Mouse (Mus musculus): ENCODE data around the gene Cacna2d3. TPM values are rescaled to one million over a fixed set of nuclear protein-coding genes. Genes with fewer than 3 reads are reported as not detected.
A peak's percentile ranks its signal among the peaks of the same experiment; 100 is the strongest.

The Cacna2d3 gene
- polyA plus RNA-seq, 1 experiment from 2014 or later, result 14.8 TPM

DNA sequence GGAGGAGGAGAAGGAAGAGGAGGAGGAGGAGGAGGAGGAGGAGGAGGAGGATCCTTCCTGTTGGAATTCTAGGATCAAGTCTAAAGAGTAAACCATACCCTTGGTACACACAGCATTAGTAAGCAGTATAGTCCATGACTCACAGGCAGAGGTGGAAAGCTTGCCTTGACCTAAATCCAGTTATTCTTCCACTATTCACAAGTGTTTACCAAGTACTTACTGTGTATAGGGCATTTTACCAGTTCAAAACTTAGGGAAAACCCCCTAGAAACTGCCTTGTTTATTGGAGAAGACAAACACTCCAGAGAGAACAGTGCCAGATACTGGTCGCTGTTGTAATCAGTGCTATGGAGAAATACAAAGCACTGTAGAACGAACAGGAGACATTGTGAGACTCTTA is 443.3 kb downstream of the Cacna2d3 start:
- Histone ChIP-seq H3K27ac (no peak overlapping the region), H3K36me3 (no peaks in the 10 kb centered on the region), H3K4me3 (no peak overlapping the region), H3K27me3 (no peaks in the 10 kb centered on the region), H3K4me1 (no peaks in the 10 kb centered on the region), H3K9me3 (no peaks in the 10 kb centered on the region), H3K4me2 (replicated peaks) (no peak overlapping the region), H3K9ac (no peak overlapping the region)
- WGBS, result 88% methylated on average over 2 of the region's 2 CpGs
- ATAC-seq (ENCODE audit: insufficient number of reproducible peaks, insufficient read depth, low FRiP score, low TSS enrichment), result no peak

DNA sequence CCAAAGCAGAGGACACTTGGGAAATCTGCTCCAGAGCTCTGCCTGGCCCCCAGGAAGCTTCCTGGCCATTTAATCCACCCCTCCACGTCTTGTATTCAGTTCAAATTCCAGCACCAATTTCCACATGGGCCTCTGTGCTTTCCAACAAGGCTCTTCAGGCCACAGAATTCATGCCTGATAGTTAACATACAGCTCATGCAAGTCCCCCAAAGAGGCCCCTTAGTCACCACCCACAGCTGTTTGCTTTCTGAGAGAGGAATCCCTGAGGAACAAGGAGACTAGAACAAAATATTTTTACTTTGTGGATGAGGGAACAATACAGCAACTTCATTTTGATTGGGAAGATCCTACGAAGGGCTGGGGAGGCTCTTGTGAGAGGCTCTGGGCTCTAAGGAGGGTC is 444.0 kb downstream of the Cacna2d3 start:
- no peak overlapping the region for H3K27ac ChIP-seq
- 57% methylated on average over 2 of the region's 2 CpGs for WGBS
- H3K4me1 ChIP-seq, result no peaks in the 10 kb centered on the region

DNA sequence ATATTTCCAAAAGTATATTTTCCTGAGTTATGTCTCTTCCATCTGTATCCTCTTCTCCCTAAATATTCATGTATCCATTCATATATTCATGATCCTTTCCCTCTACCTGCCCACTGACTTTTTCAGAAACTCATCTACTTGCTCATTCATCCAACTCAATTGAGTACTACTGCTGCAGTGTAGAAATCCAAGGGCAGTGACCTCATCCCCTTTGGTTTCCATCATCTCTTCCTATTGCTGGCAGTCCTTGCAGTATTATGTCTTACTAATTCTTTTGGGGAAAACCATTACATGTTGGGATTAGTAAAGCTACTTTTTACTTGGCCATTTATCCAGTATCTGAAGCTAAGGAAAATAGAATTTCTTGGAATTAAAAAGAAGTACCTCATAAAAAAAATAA is 447.8 kb downstream of the Cacna2d3 start:
- H3K27me3 ChIP-seq, result no peaks in the 10 kb centered on the region
- no peak overlapping the region for H3K4me3 ChIP-seq
- ATAC-seq (ENCODE audit: insufficient number of reproducible peaks, insufficient read depth, low FRiP score, low TSS enrichment), result no peak
- no peaks in the 10 kb centered on the region for H3K9me3 ChIP-seq
- no peak overlapping the region for H3K27ac ChIP-seq
- H3K36me3 ChIP-seq, result no peaks in the 10 kb centered on the region
- no peak overlapping the region for H3K9ac ChIP-seq
- H3K4me1 ChIP-seq, result 0 out of 2 replicates have a peak, but pooled peaks cover 5% of the 10 kb centered on the region
- H3K4me2 ChIP-seq (replicated peaks), result no peak overlapping the region

More for the DNA sequence above, 444.0 kb downstream of the Cacna2d3 start:
- H3K4me2 ChIP-seq (replicated peaks), result no peak overlapping the region
- ATAC-seq (ENCODE audit: insufficient number of reproducible peaks, insufficient read depth, low FRiP score, low TSS enrichment), result no peak
- no peak overlapping the region for H3K4me3 ChIP-seq
- H3K9me3 ChIP-seq, result no peaks in the 10 kb centered on the region
- no peak overlapping the region for H3K9ac ChIP-seq
- H3K36me3 ChIP-seq, result no peaks in the 10 kb centered on the region
- H3K27me3 ChIP-seq, result no peaks in the 10 kb centered on the region

DNA sequence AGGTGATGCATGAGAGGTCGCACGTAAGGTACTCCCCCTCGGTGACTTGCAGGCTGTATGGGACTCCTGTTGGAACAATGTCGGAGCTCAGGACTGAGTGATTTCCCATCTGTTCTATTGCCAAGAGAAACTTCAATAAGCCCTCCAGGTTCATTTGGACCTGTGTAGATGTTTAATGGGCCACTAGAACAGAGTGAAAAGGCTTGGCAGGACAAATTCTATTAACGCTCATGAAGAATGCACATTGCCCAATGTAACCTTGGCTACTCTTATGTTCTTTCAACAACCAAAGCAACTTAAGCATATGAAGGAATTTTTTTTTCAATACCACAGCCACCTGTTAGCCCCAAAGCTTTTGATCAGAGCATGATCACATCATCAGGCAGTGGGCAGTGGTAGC is 451.1 kb downstream of the Cacna2d3 start:
- WGBS, result 92% methylated on average over 5 of the region's 5 CpGs
- Histone ChIP-seq H3K4me1 (0 out of 2 replicates have a peak, but pooled peaks cover 5% of the 10 kb centered on the region), H3K27ac (no peak overlapping the region), H3K9me3 (no peaks in the 10 kb centered on the region), H3K27me3 (no peaks in the 10 kb centered on the region), H3K36me3 (no peaks in the 10 kb centered on the region), H3K9ac (no peak overlapping the region), H3K4me2 (replicated peaks) (no peak overlapping the region), H3K4me3 (no peak overlapping the region)
- ATAC-seq (ENCODE audit: insufficient number of reproducible peaks, insufficient read depth, low FRiP score, low TSS enrichment), result no peak

DNA sequence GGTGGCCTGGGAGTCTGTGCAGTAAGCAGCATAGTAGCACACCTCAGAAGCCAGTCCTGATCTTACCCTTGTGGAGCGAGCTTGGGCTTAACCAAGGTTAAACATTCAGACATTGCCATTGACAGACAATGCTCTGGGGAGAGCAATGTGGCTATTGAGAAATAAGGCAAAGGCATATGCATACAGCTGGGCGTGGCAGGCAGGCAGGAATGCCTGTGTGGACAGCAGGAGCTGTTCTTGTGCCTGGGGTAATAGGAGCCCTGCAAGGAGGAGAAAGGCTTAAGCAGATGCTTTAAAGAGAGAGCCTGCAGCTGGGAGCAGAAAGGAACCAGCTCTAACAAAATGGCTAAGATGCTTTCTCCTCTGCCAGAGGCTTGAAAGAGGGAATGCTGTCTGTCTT is 451.8 kb downstream of the Cacna2d3 start:
- Histone ChIP-seq H3K27me3 (no peaks in the 10 kb centered on the region), H3K4me3 (no peak overlapping the region), H3K4me1 (0 out of 2 replicates have a peak, but pooled peaks cover 5% of the 10 kb centered on the region), H3K4me2 (replicated peaks) (no peak overlapping the region), H3K27ac (no peak overlapping the region), H3K36me3 (no peaks in the 10 kb centered on the region), H3K9ac (no peak overlapping the region), H3K9me3 (no peaks in the 10 kb centered on the region)
- no peak for ATAC-seq (ENCODE audit: insufficient number of reproducible peaks, insufficient read depth, low FRiP score, low TSS enrichment)
- 43% methylated on average over 2 of the region's 2 CpGs for WGBS

DNA sequence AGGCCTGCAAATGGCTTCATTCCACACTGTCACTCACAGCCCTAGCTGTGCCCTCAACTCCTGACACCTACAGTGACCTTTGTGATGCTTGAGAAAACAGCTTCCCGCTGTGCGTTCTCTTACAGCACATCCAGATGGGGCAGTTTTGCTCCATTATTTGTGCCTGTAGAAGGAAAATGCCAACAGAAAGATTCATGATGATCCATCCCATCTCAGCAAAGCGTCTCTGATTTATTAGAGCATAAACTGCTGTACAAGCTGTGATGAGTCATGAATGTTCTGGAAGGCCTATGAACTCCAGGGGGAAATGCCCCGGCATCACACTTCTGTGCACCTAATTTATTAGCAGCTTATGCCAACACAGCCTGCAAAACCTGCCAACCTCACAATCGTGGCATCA is 453.1 kb downstream of the Cacna2d3 start:
- H3K36me3 ChIP-seq, result no peaks in the 10 kb centered on the region
- WGBS, result 52% methylated on average over 5 of the region's 5 CpGs
- no peak overlapping the region for H3K9ac ChIP-seq
- H3K27me3 ChIP-seq, result no peaks in the 10 kb centered on the region
- no peak for ATAC-seq (ENCODE audit: insufficient number of reproducible peaks, insufficient read depth, low FRiP score, low TSS enrichment)
- H3K4me1 ChIP-seq, result 0 out of 2 replicates have a peak, but pooled peaks cover 5% of the 10 kb centered on the region
- no peak overlapping the region for H3K27ac ChIP-seq
- no peak overlapping the region for H3K4me2 ChIP-seq (replicated peaks)
- H3K9me3 ChIP-seq, result no peaks in the 10 kb centered on the region
- H3K4me3 ChIP-seq, result no peak overlapping the region

DNA sequence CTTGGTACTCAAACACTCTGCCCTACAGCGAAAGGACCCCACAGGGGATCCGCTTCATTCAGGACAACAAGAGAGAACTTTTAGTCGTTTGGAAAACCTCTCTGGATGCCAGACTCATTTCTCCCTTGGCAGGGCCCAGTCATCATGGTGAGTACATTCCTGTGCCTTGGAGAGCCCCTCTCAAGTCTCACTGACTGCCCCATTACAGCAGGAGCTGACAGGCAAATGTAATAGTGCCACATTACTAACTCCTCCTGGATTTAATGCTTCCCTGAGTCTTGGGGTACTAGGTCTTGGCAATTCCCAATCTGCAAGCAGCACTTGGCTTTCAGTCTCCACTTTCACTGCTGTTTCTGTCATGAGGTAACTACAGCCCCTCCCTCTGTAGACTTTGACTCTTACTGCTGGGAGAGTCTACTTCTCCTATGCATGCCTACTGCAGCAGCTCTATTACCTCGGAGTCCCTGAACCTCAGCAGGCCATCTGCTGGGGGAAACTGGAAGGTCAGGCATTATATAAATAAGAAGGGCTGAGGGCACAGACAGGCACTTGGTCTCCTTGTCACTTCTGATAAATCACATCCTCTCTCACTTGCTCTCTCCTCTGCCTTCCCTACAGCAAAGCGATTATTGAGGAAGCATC is 454.3 kb downstream of the Cacna2d3 start:
- H3K4me3 ChIP-seq, result no peak overlapping the region
- no peak overlapping the region for H3K9ac ChIP-seq
- no peak overlapping the region for H3K27ac ChIP-seq
- no peak overlapping the region for H3K4me2 ChIP-seq (replicated peaks)
- no peaks in the 10 kb centered on the region for H3K27me3 ChIP-seq
- WGBS, result 55% methylated on average over 5 of the region's 5 CpGs
- H3K36me3 ChIP-seq, result no peaks in the 10 kb centered on the region
- H3K9me3 ChIP-seq, result no peaks in the 10 kb centered on the region
- ATAC-seq (ENCODE audit: insufficient number of reproducible peaks, insufficient read depth, low FRiP score, low TSS enrichment), result no peak
- H3K4me1 ChIP-seq, result 0 out of 2 replicates have a peak, but pooled peaks cover 5% of the 10 kb centered on the region

DNA sequence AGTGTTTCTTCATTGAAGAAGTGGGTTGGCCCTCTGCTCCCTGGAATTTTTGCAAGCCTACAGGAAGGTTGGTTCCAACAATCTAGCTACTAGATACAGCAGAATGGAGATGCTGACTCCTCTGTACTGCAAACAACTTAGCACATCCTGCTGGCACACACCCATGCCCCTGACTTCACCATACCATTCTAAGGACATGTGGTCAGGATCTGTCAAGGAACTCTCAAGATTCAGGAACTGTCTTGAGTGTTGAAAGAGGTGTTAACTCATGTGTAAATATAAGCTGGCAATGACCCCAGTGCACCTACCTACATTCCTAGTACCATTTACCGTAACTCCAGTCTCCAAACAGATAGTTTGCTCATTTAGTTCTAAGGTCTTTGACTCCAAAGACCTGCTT is 461.0 kb downstream of the Cacna2d3 start:
- WGBS, result 95% methylated on average over 1 of the region's 1 CpGs
- Histone ChIP-seq H3K9ac (no peak overlapping the region), H3K9me3 (no peaks in the 10 kb centered on the region), H3K4me1 (no peaks in the 10 kb centered on the region), H3K36me3 (no peaks in the 10 kb centered on the region), H3K27me3 (no peaks in the 10 kb centered on the region), H3K27ac (no peak overlapping the region), H3K4me3 (no peak overlapping the region), H3K4me2 (replicated peaks) (no peak overlapping the region)
- no peak for ATAC-seq (ENCODE audit: insufficient number of reproducible peaks, insufficient read depth, low FRiP score, low TSS enrichment)

DNA sequence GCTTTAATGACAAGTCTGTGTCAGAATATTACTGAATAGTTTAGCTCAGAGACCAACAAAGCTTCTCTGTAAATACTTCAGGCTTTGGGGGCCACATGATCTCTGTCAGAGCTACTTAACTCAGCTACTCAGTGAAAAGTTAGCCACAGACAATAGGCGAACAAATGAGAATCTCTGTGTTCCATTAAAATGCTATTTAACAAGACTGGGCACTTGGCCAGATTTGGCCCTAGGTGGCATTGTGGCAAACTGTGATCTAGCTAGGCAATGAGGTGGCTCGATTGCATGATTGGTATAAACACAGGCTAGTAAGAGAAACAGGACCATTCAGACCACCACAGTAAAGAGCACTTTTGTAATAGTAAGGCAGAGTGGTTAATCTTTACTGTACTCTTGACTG is 478.1 kb downstream of the Cacna2d3 start:
- Histone ChIP-seq H3K27ac (no peak overlapping the region), H3K4me1 (no peaks in the 10 kb centered on the region), H3K4me3 (no peak overlapping the region), H3K9me3 (no peaks in the 10 kb centered on the region), H3K27me3 (no peaks in the 10 kb centered on the region), H3K36me3 (no peaks in the 10 kb centered on the region), H3K4me2 (replicated peaks) (no peak overlapping the region), H3K9ac (no peak overlapping the region)
- 74% methylated on average over 2 of the region's 2 CpGs for WGBS
- ATAC-seq (ENCODE audit: insufficient number of reproducible peaks, insufficient read depth, low FRiP score, low TSS enrichment), result no peak

DNA sequence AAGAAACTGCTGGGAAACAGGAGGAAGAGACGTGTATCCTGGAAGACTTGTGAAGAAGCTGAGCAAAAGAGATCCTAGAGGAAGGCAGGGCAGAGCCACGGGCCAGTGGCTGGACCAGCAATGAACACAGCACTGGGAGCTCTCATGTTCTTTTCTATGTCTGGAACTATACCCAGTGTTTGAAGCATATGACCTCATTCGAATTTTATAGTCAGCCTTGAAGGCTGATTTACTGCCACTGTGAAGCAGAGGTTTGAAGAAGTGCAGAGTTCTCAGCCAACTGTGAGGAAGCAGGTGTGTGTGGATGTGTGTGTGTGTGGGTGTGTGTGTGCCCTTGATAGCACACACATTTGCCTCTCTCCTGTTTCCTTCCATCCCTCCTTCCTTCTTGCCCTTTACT is 483.2 kb downstream of the Cacna2d3 start:
- Histone ChIP-seq H3K9ac (no peak overlapping the region), H3K4me3 (no peak overlapping the region), H3K9me3 (no peaks in the 10 kb centered on the region), H3K27me3 (no peaks in the 10 kb centered on the region), H3K4me2 (replicated peaks) (no peak overlapping the region), H3K27ac (no peak overlapping the region), H3K36me3 (no peaks in the 10 kb centered on the region), H3K4me1 (no peaks in the 10 kb centered on the region)
- no peak for ATAC-seq (ENCODE audit: insufficient number of reproducible peaks, insufficient read depth, low FRiP score, low TSS enrichment)
- 77% methylated on average over 3 of the region's 3 CpGs for WGBS

DNA sequence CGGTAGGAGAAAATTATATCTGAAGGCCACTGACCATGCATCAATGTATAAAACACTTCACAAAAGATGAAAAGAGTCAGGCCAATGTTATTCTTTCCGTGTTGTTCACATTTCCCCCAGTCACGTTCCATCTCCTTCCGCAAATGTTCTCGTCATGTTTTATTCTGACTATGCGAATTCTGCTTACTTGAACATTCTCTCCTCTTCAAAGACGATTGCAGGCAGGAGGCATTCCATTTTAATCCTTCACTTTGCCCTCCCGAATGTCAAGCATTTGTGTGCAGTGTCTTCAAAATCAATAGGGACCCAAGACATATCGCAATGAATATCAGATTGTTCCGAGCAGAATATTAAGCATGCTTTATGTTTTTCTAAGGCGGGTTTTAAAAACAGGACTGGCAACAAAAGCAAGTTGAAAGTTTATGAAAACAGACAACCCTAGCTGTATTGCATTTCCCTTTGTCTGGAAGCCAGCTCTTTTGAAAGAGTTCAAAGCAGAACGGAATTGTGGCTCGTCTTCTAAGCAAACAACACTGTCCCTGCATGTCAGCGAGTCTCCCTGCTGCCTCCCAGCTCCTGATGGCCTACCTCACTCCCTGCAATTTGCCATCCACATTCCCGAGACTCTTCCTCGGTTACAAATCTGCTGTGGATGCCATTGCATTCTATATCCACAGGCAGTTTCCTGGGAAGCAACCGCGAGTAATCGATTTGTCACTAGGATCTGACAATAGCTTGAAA is 492.5 kb downstream of the Cacna2d3 start:
- 46% methylated on average over 19 of the region's 19 CpGs for WGBS

DNA sequence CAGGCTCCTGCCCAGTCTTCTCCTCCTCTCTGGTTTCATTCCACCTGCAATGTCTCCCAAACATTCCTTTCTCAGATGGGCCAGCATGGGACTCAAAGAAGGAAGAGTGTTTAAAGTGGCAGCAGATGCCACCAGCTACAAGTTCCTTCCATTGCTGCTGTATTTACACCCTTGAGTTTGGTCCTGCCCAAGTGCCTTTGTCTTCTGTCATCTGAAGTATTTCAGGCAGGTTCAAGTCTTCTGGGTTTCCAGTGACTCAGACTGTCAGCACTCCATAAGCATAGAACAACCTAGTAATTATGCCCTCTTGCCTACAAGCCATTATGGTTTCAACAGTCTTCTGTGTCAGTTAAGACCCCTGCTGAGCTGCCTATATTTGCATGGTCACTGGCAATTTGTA is 493.2 kb downstream of the Cacna2d3 start:
- no peak overlapping the region for H3K4me2 ChIP-seq (replicated peaks)
- no peaks in the 10 kb centered on the region for H3K36me3 ChIP-seq
- no peaks in the 10 kb centered on the region for H3K9me3 ChIP-seq
- peaks cover 6% of the 10 kb centered on the region; the same call in 1 of the 2 replicates for H3K4me1 ChIP-seq
- H3K27me3 ChIP-seq, result no peaks in the 10 kb centered on the region
- no peak overlapping the region for H3K4me3 ChIP-seq
- peak overlapping the region; percentile 17; the same call in 1 of the 2 replicates for H3K27ac ChIP-seq
- no peak for ATAC-seq (ENCODE audit: insufficient number of reproducible peaks, insufficient read depth, low FRiP score, low TSS enrichment)
- H3K9ac ChIP-seq, result no peak overlapping the region

More for the DNA sequence above, 492.5 kb downstream of the Cacna2d3 start:
- Histone ChIP-seq H3K9me3 (no peaks in the 10 kb centered on the region), H3K27me3 (no peaks in the 10 kb centered on the region), H3K27ac (peak overlapping the region; percentile 17; the same call in 1 of the 2 replicates), H3K4me1 (peaks cover 6% of the 10 kb centered on the region; the same call in 1 of the 2 replicates), H3K4me2 (replicated peaks) (no peak overlapping the region), H3K9ac (no peak overlapping the region), H3K4me3 (no peak overlapping the region), H3K36me3 (no peaks in the 10 kb centered on the region)
- no peak for ATAC-seq (ENCODE audit: insufficient number of reproducible peaks, insufficient read depth, low FRiP score, low TSS enrichment)
